Mouse (Mus musculus): ENCODE measurements around the gene Zzef1.
A peak's percentile ranks its signal among the peaks of the same experiment; 100 is the strongest.

Gene Zzef1

GRCm38 (mm10) chr11:72807992-72808391, 12.0 kb downstream of the Zzef1 start:
- DNase-seq: no peak

DNA sequence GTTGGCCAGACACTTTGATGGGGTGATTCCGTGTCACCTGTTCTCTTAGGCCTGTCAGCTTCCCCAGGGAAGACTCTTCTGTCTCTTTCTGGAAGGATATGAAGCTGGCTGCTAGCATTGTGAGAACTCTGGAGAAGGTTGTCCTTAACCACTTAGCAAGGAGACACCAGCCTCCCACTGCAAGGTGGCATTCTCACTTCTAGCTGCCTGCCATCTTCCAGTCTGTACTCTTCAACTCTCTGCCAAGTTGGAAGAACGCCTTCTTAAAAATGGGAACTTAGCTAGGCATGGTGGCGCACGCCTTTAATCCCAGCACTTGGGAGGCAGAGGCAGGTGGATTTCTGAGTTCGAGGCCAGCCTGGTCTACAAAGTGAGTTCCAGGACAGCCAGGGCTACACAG, 17.7 kb downstream of the Zzef1 start:
- DNase-seq: no peak

- DNase-seq: peak in 1 of 2 experiments; percentile 6
Measured at GRCm38 (mm10) chr11:72814188-72814587, 18.2 kb downstream of the Zzef1 start.

DNA sequence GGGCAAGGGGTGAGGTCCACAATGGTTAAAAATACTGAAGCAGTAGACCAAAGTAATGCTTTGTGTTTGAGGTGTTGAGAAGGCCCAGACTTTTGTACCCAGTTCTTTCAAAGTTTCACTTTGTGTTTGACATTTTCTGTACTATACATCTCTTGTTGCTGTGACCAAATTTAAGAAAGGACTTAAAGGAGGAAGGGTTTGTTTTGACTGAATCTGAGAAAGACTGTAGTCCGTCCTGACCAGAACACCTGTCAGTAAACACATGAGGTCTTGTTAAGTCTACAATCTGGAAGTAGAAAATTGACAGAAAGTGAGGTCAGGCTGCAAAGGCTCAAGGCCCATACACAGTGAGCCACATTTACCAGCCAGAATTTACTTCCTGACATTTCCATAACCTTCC, 20.8 kb downstream of the Zzef1 start:
- no peak for DNase-seq

- DNase-seq: no peak
Measured at GRCm38 (mm10) chr11:72818067-72818466, 22.0 kb downstream of the Zzef1 start.

DNA sequence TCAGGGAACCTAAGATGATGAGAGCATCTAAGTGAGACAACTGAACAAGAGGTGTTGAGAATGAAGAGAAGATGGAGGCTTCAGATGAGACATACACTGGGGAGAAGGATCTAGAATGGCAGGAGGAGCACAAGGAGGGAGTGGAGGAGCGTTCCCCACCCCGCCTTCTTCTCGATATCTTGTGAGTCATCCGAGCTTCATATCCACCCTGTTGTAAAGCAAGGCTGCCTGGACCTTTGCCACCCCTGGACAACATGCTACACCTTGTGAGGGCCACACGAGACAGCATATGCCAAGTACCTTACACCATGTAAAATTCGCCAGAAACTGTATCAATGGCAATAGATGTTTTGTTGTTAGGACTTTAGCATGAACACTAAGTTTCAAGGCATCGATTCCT, 25.0 kb downstream of the Zzef1 start:
- DNase-seq: no peak

GRCm38 (mm10) chr11:72829869-72830268, 33.8 kb downstream of the Zzef1 start:
- no peak for DNase-seq

DNA sequence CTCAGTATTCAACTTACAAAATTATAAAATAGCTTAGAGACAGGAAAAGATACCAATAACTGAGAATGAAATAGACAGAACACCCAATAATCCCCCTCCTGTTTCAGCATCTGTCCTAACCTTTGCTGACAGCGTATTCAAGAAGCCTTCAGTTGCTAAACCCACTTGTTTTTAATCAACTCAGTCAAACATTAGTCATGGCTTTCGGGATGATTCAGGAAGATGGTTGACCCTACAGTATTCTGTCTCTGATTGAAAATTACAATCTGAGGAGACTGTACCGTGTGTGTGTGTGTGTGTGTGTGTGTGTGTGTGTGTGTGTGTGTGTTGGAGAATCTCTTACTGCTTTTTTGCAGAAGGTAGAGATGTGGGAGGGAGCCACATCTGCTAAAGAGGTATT, 46.7 kb downstream of the Zzef1 start:
- no peak for DNase-seq

- DNase-seq: no peak
Measured at GRCm38 (mm10) chr11:72843576-72843975, 47.5 kb downstream of the Zzef1 start.

- DNase-seq: no peak
Measured at GRCm38 (mm10) chr11:72845526-72845925, 49.5 kb downstream of the Zzef1 start.

DNA sequence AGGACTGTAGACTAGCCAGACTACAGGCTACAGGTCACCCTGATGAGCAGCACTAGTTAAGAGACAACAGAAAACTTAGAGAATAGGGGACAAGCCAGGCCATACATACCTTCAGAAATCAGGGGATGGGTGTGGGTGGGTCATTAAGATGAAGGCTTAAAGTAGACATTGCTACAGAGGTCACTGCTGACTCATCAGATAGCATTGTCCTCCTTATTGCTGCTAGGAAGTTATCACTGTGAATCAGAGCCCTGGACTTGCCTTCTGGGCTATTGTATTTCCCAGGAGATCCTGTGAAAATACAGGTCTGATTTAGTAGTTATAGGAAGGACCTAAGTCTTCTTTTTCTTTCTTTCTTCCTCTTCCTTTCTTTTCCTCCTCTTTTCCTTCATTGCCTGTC, 50.7 kb downstream of the Zzef1 start:
- no peak for DNase-seq

DNA sequence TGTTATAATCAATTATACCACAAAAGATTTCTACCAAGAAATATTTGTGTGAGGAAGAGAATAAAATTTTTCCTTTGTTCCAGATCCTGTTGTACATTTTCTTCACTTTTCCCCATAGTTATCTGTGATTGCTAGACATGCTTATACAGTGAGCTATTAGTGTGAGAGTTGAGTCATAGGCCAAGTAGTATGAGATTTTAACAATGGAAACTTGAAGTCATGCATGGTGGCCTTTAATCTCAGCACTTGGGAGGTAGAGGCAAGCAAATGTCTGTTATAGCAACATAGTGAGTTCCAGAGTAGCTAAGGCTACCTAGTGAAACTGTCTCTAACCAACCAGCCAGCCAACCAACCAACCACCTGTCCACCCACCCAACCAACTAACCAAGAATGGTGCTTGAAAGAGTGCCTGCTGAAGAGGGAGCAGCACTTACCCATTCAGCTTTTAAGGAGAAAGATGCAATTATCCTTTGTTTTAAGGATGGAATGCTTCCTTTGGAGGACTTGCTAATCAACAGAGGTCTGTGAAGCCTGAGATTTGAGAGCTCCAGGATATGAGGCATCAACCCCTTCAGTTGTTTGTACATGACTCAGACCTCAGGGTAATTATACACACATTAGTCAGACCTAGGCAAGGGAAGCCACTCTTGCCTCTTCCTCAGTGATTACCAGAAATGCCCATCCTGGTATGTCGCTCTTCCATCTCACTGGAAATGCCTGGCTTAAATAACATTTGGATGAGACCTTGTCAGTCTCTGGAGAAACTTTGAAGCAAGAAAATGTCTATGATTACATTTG, 52.0 kb downstream of the Zzef1 start:
- DNase-seq: no peak

GRCm38 (mm10) chr11:72850419-72851131, 54.5 kb downstream of the Zzef1 start:
- no peak for DNase-seq

- DNase-seq: no peak
Measured at GRCm38 (mm10) chr11:72851214-72851613, 55.2 kb downstream of the Zzef1 start.

DNA sequence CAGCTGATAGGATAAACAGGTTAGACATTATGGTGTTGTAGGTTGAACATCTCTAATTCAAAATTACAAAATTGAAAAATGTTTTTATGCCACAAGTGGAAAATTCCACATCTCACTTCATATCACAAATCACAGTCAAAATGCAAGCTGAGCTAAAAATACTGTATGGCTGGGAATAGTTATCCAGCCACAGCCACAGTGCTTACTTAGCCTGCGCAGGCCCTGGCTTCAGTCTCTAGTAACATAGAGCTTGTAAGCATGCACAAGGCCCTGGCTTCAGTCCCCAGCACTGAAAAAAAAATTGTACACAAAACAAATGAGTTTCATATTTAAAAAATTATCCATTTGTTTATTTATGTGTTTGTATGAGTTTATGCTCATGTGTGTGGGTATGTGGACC, 56.1 kb downstream of the Zzef1 start:
- no peak for DNase-seq

- DNase-seq: no peak
Measured at GRCm38 (mm10) chr11:72853086-72853485, 57.1 kb downstream of the Zzef1 start.

- DNase-seq: no peak
Measured at GRCm38 (mm10) chr11:72854251-72854650, 58.2 kb downstream of the Zzef1 start.

DNA sequence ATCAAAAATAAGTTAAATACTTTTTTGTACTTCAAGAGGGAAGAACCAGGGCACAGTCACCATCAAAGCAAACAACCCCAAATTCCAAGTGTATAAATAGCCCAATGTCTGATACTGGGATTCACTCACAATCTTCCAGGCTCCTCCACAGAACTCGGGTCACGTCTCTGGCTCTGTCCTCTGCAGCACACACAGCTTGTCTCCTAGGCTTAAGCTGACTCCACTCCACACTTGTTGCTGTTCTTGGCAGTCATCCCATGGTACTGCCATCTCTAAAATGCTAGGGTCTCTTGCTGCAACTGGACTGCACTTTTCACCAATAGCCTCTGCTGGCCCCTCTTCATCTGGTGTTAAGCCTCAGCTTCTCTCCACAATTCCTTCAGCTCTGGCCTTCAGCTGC, 60.7 kb downstream of the Zzef1 start:
- no peak for DNase-seq

GRCm38 (mm10) chr11:72861236-72861635, 65.2 kb downstream of the Zzef1 start:
- no peak for DNase-seq

GRCm38 (mm10) chr11:72866446-72866845, 70.4 kb downstream of the Zzef1 start:
- no peak for DNase-seq

- no peak for DNase-seq
Measured at GRCm38 (mm10) chr11:72872061-72872460, 76.0 kb downstream of the Zzef1 start.

GRCm38 (mm10) chr11:72892623-72893022, 96.6 kb downstream of the Zzef1 start:
- no peak for DNase-seq

DNA sequence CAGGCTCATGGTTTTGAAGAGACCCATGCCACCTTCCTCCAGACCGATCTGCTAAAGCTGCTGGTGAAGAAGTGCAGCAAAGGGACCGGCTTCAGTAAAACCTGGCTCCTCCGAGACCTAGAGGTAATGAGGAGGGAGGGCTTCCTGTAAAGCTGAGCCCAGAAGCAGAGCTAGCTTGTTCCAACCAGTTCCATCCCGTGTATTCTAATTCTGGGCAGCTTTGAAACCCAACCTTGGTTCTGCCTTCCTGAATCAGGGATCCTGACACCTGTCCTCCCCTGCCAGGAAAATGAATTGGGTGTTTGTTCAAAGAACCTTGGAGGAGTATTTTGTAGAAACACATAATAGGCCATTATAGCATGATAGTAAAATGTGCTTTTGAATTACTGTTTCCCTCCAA, 112.4 kb downstream of the Zzef1 start:
- peak; percentile 25 to 32 for DNase-seq

GRCm38 (mm10) chr11:72917299-72917996, 121.4 kb downstream of the Zzef1 start:
- DNase-seq: no peak
